Mouse (Mus musculus) embryonic fibroblast, embryonic 13.5 days (primary cell): Measurements from ENCODE around the gene Rab22a. TPM values are rescaled to one million over a fixed set of nuclear protein-coding genes. Genes with fewer than 3 reads are reported as not detected.

Experiments
- H3K27ac ChIP-seq: 2 replicates; pipeline ENCODE4 v1.5.1; 2012; ENCODE audit warnings: low read length, control low read depth, inconsistent platforms; ENCODE audit not compliant: insufficient read depth
- H3K4me1 ChIP-seq: 2 replicates; pipeline ENCODE4 v1.6.1; 2011; ENCODE audit warnings: low read length; ENCODE audit not compliant: control insufficient read depth, insufficient read depth
- H3K4me3 ChIP-seq: 2 replicates; pipeline ENCODE4 v1.5.1; 2011; ENCODE audit warnings: mild to moderate bottlenecking, control low read depth, low read length; ENCODE audit not compliant: insufficient read depth
- CTCF ChIP-seq: IDR thresholded peaks from 2 replicates; pipeline ENCODE4 v1.5.1; 2011; ENCODE audit warnings: mild to moderate bottlenecking, control low read depth, low read length, moderate library complexity, borderline replicate concordance; ENCODE audit not compliant: insufficient read depth
- POLR2A ChIP-seq: IDR thresholded peaks from 2 replicates; pipeline ENCODE4 v1.6.1; 2011; ENCODE audit warnings: low read depth, mild to moderate bottlenecking, control low read depth, low read length, moderate library complexity
- polyA plus RNA-seq: library from polyadenylated mRNA; stranded (reverse); fragments of >200 nt; gene quantifications from 2 replicates; pipeline ENCODE4 v1.2.4, GENCODE M21; 2011; ENCODE audit warnings: low read depth; ENCODE audit not compliant: missing spikeins, insufficient read length

Rab22a gene
- polyA plus RNA-seq, 1 experiment: 54.5 TPM

GRCm38 (mm10) chr2:173642262-173642999, 17.1 kb upstream of the Rab22a start:
- TF ChIP-seq CTCF (no peak), POLR2A (no peak)
- Histone ChIP-seq H3K4me3 (no peak overlapping the region), H3K4me1 (no peaks in the 10 kb centered on the region), H3K27ac (no peak overlapping the region)

DNA sequence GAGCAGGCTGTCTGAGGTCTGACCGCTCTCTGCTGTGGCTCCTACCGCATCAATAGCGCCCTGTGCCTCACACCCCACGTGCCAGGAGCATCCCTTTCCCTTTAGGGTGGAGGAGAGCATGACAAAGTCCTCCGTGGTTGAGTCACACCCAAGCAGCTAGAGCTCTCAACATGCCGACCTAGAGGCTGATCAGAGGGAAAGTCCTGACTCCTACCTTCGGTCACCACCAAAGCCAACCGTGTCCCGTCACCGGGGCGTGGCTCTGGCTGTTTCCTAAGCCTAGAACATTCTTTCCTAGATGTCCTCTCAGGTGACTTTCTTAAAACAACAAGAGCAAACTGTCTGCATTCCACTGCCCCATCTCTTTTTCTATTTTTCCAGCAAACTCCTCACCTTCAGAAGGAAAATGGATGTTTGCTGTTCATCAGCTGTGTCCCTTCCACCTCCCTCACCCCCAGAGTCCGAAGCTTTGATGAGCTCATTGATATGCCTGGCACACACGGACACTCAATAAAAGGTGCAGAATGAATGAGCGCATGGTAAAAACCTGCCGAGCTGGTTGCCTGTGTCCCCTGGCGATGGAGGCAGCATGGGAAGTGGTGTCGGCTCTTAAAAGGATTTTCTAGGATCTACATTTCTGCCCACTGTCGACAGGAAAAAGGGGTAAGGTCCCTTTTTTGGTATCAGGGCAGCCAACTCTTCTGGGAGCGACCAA, 12.2 kb upstream of the Rab22a start:
- no peak overlapping the region for H3K4me3 ChIP-seq
- H3K27ac ChIP-seq: no peak overlapping the region
- H3K4me1 ChIP-seq: no peaks in the 10 kb centered on the region
- TF ChIP-seq POLR2A (no peak), CTCF (no peak)

- Histone ChIP-seq H3K27ac (no peak overlapping the region), H3K4me3 (no peak overlapping the region), H3K4me1 (no peaks in the 10 kb centered on the region)
- TF ChIP-seq CTCF: no peak
- TF ChIP-seq POLR2A: no peak
Measured at GRCm38 (mm10) chr2:173649762-173650161, 9.8 kb upstream of the Rab22a start.

DNA sequence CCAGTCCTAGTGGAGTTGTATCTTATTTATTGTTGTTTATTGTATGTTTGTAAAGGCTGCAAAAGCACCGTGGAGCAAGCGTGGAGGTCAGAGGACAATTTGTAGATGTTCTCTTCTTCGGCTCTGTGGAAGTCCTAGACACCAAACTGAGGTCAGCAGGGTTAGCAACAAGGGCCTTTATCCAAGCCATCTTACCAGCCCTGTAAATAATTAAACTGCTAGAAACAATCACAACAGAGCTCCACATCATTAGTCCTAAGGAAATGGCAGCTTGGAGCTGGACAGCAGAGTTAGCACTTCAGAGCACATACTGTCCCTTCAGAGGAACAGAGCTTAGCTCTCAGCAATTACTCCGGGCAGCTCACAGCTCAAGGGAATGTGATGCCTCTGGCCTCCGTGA, 6.0 kb upstream of the Rab22a start:
- no peaks in the 10 kb centered on the region for H3K4me1 ChIP-seq
- H3K27ac ChIP-seq: no peak overlapping the region
- no peak for TF ChIP-seq CTCF
- TF ChIP-seq POLR2A: no peak
- H3K4me3 ChIP-seq: no peak overlapping the region

- H3K4me3 ChIP-seq: no peak overlapping the region
- no peak for TF ChIP-seq CTCF
- TF ChIP-seq POLR2A: no peak
- H3K4me1 ChIP-seq: 0 out of 2 replicates have a peak, but pooled peaks cover 3% of the 10 kb centered on the region
- no peak overlapping the region for H3K27ac ChIP-seq
Measured at GRCm38 (mm10) chr2:173657736-173658135, 1.8 kb upstream of the Rab22a start.

DNA sequence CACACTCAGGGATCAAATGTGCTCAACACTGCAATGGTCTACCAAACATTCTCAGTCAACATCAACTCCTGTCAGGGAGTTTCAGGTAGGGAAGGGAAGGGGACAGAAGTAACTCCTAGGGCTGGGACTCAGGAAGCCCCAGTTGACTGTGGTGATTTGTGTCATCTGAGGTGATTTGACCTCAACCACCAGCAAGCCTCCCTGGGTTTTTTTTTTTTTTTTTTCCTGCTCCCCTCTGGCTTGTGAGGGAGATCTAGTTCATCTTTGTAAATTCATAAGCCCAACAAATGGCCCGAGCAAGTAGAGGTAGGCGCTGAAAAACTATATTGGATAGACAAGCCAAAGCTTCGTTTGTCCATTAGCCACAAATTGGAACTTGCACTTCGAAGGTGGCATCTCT, 1.0 kb upstream of the Rab22a start:
- Histone ChIP-seq H3K4me1 (0 out of 2 replicates have a peak, but pooled peaks cover 3% of the 10 kb centered on the region), H3K27ac (no peak overlapping the region), H3K4me3 (peak overlapping the region; percentile 64)
- TF ChIP-seq POLR2A (no peak), CTCF (no peak)

GRCm38 (mm10) chr2:173659926-173660684, 545 bp downstream of the Rab22a start:
- H3K4me3 ChIP-seq: peak overlapping the region; percentile 99
- peaks cover 3% of the 10 kb centered on the region; the same call in 1 of the 2 replicates for H3K4me1 ChIP-seq
- peak overlapping the region; percentile 29; the same call in 1 of the 2 replicates for H3K27ac ChIP-seq
- TF ChIP-seq CTCF (no peak), POLR2A (no peak)

- peaks cover 3% of the 10 kb centered on the region; the same call in 1 of the 2 replicates for H3K4me1 ChIP-seq
- no peak for TF ChIP-seq CTCF
- no peak for TF ChIP-seq POLR2A
- no peak overlapping the region for H3K27ac ChIP-seq
- H3K4me3 ChIP-seq: no peak overlapping the region
Measured at GRCm38 (mm10) chr2:173662255-173662950, 2.8 kb downstream of the Rab22a start.

DNA sequence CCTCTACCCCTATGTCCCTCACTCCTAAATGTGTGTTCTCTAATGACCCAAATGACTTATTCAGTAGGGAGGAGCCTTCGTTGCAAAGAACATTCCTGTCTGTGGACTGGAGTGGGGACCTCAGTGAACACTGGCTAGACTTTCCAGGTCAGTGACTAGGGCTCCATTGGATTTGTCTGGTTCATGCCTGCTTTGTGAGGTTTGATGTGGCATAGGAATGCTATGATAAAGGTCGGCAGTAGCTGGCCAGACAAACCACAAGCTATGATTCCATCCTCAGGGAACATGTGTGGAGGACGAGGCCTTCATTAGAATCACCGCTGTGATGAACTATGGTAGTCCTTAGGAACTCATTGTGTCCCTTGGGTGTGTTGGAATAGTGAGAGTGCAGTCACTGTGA, 5.2 kb downstream of the Rab22a start:
- Histone ChIP-seq H3K4me3 (no peak overlapping the region), H3K27ac (no peak overlapping the region), H3K4me1 (peaks cover 3% of the 10 kb centered on the region; the same call in 1 of the 2 replicates)
- TF ChIP-seq POLR2A (no peak), CTCF (no peak)
